Mouse (Mus musculus) hindbrain, embryonic 11.5 days (tissue): ENCODE data around the gene Tst. TPM values are rescaled to one million over a fixed set of nuclear protein-coding genes. Genes with fewer than 3 reads are reported as not detected.

Source experiments
- ATAC-seq: fragments of 200-750 bp; cut with Nextera tagmentation; 2 replicates; pipeline ENCODE4 v1.8.0; 2017; ENCODE audit warnings: mild to moderate bottlenecking, moderate TSS enrichment, moderate library complexity; ENCODE audit not compliant: low FRiP score
- DNase-seq: peaks from one replicate; pipeline ENCODE4 v3.0.0-alpha.2; 2015; ENCODE audit warnings: low spot score
- H3K27ac ChIP-seq: fragments of 300-500 bp; sonication (generic); 2 replicates; pipeline ENCODE4 v1.5.1; 2014; ENCODE audit warnings: mild to moderate bottlenecking, low read depth, low read length
- H3K27me3 ChIP-seq: fragments of 300-500 bp; sonication (generic); 2 replicates; pipeline ENCODE4 v1.6.1; 2014; ENCODE audit warnings: mild to moderate bottlenecking, low read length, moderate library complexity, mixed read lengths; ENCODE audit not compliant: control insufficient read depth, insufficient read depth
- H3K36me3 ChIP-seq: fragments of 300-500 bp; sonication (generic); 2 replicates; pipeline ENCODE4 v1.6.1; 2014; ENCODE audit warnings: mild to moderate bottlenecking, low read length, moderate library complexity, mixed read lengths; ENCODE audit not compliant: control insufficient read depth, insufficient read depth
- H3K4me1 ChIP-seq: fragments of 300-500 bp; sonication (generic); replicated peaks from 2 replicates; pipeline ENCODE4 v1.6.1; 2014; ENCODE audit warnings: low read length, mixed read lengths; ENCODE audit not compliant: control insufficient read depth, insufficient read depth
- H3K4me2 ChIP-seq: fragments of 300-500 bp; sonication (generic); replicated peaks from 2 replicates; pipeline ENCODE4 v1.6.1; 2014; ENCODE audit warnings: mild to moderate bottlenecking, low read depth, low read length
- H3K4me3 ChIP-seq: fragments of 300-500 bp; sonication (generic); 2 replicates; pipeline ENCODE4 v1.5.1; 2014; ENCODE audit warnings: low read depth, low read length
- H3K9ac ChIP-seq: fragments of 300-500 bp; sonication (generic); 2 replicates; pipeline ENCODE4 v1.6.1; 2014; ENCODE audit warnings: low read depth, low read length
- H3K9me3 ChIP-seq: fragments of 300-500 bp; sonication (generic); 2 replicates; pipeline ENCODE4 v1.6.1; 2016; ENCODE audit warnings: low read length; ENCODE audit not compliant: control insufficient read depth
- WGBS: fragments of 180-500 bp; shearing (Covaris S2); extraction: QIAGEN DNeasy Blood & Tissue Kit; methylation state at CpG from one replicate; pipeline ENCODE4 v1.1.7; 2014; 5-methylcytosine and 5-hydroxymethylcytosine counted together
- polyA plus RNA-seq: library from polyadenylated mRNA; unstranded; fragments of >200 nt; fragmentation: Nextera tagmentation; extraction: Ambion mirVana; gene quantifications from 2 replicates; pipeline ENCODE4 v1.2.1, GENCODE M21; 2014

The Tst gene
- polyA plus RNA-seq, 1 experiment from 2014 or later, result 8.5 TPM

DNA sequence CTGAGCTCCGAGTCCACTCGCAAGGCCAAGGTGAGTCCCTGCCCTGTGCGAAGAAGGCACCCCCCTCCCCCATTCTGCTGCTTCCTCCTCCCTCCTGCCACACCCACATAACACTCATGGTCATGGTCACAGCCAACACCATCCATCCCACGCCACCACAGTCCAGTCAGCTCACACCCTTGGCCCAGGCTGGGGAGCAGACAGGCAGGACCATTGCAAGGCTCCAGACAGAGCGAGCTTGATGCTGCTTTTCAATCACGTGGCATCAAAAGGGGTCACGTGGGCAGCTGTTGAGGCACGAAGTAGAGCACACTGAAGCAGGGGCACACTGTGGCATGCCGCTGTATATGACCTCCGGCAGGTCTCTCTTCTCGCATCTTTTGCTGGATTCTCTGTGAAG lies 30.0 kb upstream of the Tst start:
- no peak overlapping the region for H3K27ac ChIP-seq
- peaks cover 16% of the 10 kb centered on the region for H3K4me1 ChIP-seq
- ATAC-seq (0 out of 2 replicates have a peak, but pooled peaks have one; percentile 5), DNase-seq (no peak)
- H3K9ac ChIP-seq, result no peak overlapping the region
- no peak overlapping the region for H3K4me2 ChIP-seq
- H3K4me3 ChIP-seq, result no peak overlapping the region
- no peaks in the 10 kb centered on the region for H3K9me3 ChIP-seq
- H3K36me3 ChIP-seq, result 0 out of 2 replicates have a peak, but pooled peaks cover 3% of the 10 kb centered on the region
- 68% methylated on average over 11 of the region's 11 CpGs for WGBS
- no peaks in the 10 kb centered on the region for H3K27me3 ChIP-seq

GRCm38 (mm10) chr15:78434896-78435520 lies 29.3 kb upstream of the Tst start:
- ATAC-seq, result peak; percentile 18; the same call in 1 of the 2 replicates
- Histone ChIP-seq H3K9me3 (no peaks in the 10 kb centered on the region), H3K4me2 (no peak overlapping the region), H3K36me3 (0 out of 2 replicates have a peak, but pooled peaks cover 3% of the 10 kb centered on the region), H3K4me3 (no peak overlapping the region), H3K27ac (no peak overlapping the region), H3K27me3 (no peaks in the 10 kb centered on the region), H3K4me1 (peaks cover 16% of the 10 kb centered on the region), H3K9ac (no peak overlapping the region)
- peak; percentile 78 for DNase-seq
- 17% methylated on average over 6 of the region's 6 CpGs for WGBS

DNA sequence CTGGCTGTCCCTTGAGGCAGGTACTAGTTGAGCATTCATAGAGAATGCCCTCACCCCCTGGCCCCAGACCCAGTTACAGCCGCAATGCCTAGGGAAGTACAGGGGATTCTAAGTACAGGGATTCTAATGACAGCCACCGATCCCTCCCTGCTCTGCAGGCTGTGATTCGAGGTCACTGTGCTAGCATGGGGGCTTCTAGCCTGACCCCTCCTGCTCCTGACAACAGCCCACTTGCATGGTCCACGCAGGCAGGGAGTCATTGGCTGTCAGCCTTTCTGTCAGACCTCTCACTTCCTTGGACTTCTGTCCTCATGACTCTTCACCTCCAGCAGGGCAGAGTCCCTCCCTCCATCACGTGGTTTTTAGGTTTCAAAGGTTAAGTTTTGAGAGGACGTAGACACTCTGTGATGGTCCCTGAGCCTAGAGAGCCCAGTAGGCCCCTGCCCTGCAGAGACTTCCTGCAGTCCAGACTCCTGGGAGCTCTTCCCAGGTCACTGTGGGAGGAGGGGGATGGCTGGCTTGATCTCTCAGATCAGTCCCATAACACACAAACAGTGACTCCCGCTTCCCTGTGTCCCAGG lies 25.9 kb upstream of the Tst start:
- DNase-seq (no peak), ATAC-seq (no peak)
- H3K4me1 ChIP-seq, result peaks cover 12% of the 10 kb centered on the region
- 80% methylated on average over 7 of the region's 7 CpGs for WGBS
- H3K9me3 ChIP-seq, result no peaks in the 10 kb centered on the region
- no peaks in the 10 kb centered on the region for H3K27me3 ChIP-seq
- no peak overlapping the region for H3K4me3 ChIP-seq
- H3K9ac ChIP-seq, result no peak overlapping the region
- no peak overlapping the region for H3K4me2 ChIP-seq
- H3K36me3 ChIP-seq, result 0 out of 2 replicates have a peak, but pooled peaks cover 3% of the 10 kb centered on the region
- no peak overlapping the region for H3K27ac ChIP-seq

- Histone ChIP-seq H3K9me3 (no peaks in the 10 kb centered on the region), H3K4me2 (no peak overlapping the region), H3K4me1 (peaks cover 9% of the 10 kb centered on the region), H3K9ac (no peak overlapping the region), H3K27ac (no peak overlapping the region), H3K36me3 (0 out of 2 replicates have a peak, but pooled peaks cover 3% of the 10 kb centered on the region), H3K27me3 (no peaks in the 10 kb centered on the region), H3K4me3 (no peak overlapping the region)
- ATAC-seq (no peak), DNase-seq (no peak)
- WGBS, result 85% methylated on average over 10 of the region's 10 CpGs
These were observed 25.2 kb upstream of the Tst start for GRCm38 (mm10) chr15:78430874-78431273.

DNA sequence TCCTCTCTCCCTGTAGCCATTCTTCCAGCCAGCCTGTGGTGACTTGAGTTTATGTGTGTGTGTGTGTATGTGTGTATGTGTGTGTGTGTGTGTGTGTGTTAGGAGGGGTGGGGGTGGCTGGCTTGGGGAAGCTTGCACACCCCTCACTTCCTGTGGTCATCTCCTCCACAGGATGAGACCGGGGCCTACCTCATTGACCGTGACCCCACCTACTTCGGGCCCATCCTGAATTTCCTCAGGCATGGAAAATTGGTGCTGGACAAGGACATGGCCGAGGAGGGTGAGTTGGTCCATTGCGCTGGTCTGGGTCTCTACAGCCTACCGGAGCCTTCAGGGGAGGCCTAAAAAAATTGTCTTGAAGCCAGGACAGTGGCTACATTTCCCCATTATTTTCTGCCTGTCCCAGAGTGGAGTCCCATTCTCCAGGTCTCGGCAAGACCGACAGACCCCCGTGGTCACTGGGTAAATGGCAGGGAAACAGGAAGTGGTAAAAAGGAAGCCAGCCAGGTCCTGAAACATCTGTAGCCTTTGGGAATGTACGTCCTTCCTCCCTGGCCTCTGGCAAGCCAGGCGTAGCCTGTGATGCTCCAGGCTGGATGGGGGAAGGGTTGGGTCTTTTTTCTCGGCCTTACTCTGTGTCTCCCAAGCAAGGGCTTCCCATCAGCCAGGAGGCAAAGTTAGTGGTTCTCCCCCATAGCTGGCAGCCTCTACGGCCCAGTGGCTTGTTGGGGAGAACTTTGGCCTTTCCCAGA lies 24.3 kb upstream of the Tst start:
- DNase-seq (no peak), ATAC-seq (no peak)
- Histone ChIP-seq H3K9me3 (no peaks in the 10 kb centered on the region), H3K4me2 (peak overlapping the region; percentile 77; the same call in 1 of the 2 replicates), H3K4me1 (peaks cover 9% of the 10 kb centered on the region), H3K4me3 (no peak overlapping the region), H3K36me3 (0 out of 2 replicates have a peak, but pooled peaks cover 3% of the 10 kb centered on the region), H3K27ac (no peak overlapping the region), H3K9ac (no peak overlapping the region), H3K27me3 (no peaks in the 10 kb centered on the region)
- 75% methylated on average over 13 of the region's 13 CpGs for WGBS

DNA sequence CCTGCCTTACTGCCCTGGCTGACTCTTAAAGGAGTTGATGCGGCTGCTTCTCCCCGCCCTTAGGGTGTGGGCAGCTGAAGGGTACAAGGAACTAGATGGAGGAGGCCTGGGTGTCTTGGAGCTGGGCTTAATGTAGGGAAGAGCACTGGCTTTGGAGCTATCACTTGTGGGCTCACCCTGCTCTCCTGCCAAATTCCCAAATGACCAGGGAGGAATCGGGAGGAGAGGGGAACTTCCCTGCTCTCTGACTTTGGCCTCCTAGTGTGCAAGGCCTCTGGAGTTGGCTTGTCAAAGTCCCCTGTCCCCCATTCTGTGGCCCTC lies 23.4 kb upstream of the Tst start:
- H3K9me3 ChIP-seq, result no peaks in the 10 kb centered on the region
- 0 out of 2 replicates have a peak, but pooled peaks cover 3% of the 10 kb centered on the region for H3K36me3 ChIP-seq
- H3K9ac ChIP-seq, result peak overlapping the region; percentile 91
- no peak for DNase-seq
- peak overlapping the region; percentile 77 for H3K4me2 ChIP-seq
- peak overlapping the region; percentile 87 for H3K4me3 ChIP-seq
- peak overlapping the region; percentile 43 for H3K27ac ChIP-seq
- peaks cover 6% of the 10 kb centered on the region for H3K4me1 ChIP-seq
- 2% methylated on average over 3 of the region's 3 CpGs for WGBS
- ATAC-seq, result peak; percentile 50
- H3K27me3 ChIP-seq, result no peaks in the 10 kb centered on the region

GRCm38 (mm10) chr15:78428391-78429138 lies 22.9 kb upstream of the Tst start, which contains the start of gene Kctd17:
Gene Kctd17 (plus strand): TSS chr15:78428564.
- DNase-seq, result peak; percentile 87
- no peaks in the 10 kb centered on the region for H3K27me3 ChIP-seq
- H3K4me1 ChIP-seq, result peaks cover 6% of the 10 kb centered on the region
- H3K9me3 ChIP-seq, result no peaks in the 10 kb centered on the region
- H3K4me2 ChIP-seq, result peak within 1 kb of the TSS; percentile 77
- WGBS, result under 1% methylated on average over 44 of the region's 52 CpGs
- peak; percentile 90 for ATAC-seq
- peak within 1 kb of the TSS; percentile 43 for H3K27ac ChIP-seq
- peak within 1 kb of the TSS; percentile 87 for H3K4me3 ChIP-seq
- peak within 1 kb of the TSS; percentile 91 for H3K9ac ChIP-seq
- H3K36me3 ChIP-seq, result no peaks in the 10 kb centered on the region

- Histone ChIP-seq H3K9me3 (no peaks in the 10 kb centered on the region), H3K27me3 (no peaks in the 10 kb centered on the region), H3K9ac (no peak overlapping the region), H3K4me2 (no peak overlapping the region), H3K36me3 (no peaks in the 10 kb centered on the region), H3K27ac (no peak overlapping the region), H3K4me1 (peaks cover 6% of the 10 kb centered on the region; the same call in 1 of the 2 replicates), H3K4me3 (no peak overlapping the region)
- DNase-seq (no peak), ATAC-seq (no peak)
- 65% methylated on average over 4 of the region's 4 CpGs for WGBS
These were observed 19.5 kb upstream of the Tst start for GRCm38 (mm10) chr15:78425230-78425629.
